Mouse (Mus musculus): ENCODE measurements around the gene Trip12. TPM values are rescaled to one million over a fixed set of nuclear protein-coding genes. Genes with fewer than 3 reads are reported as not detected.
A peak's percentile ranks its signal among the peaks of the same experiment; 100 is the strongest.

The Trip12 gene
- total RNA-seq, 4 experiments from 2014 or later, result 177 to 244 (median 207) TPM

- no peak for DNase-seq (ENCODE audit: low spot score in 2 of 2)
Measured at GRCm38 (mm10) chr1:84795335-84795734, 45.0 kb downstream of the Trip12 start.

- DNase-seq (ENCODE audit: low spot score in 2 of 2), result no peak
Measured at GRCm38 (mm10) chr1:84791393-84791792, 48.9 kb downstream of the Trip12 start.

DNA sequence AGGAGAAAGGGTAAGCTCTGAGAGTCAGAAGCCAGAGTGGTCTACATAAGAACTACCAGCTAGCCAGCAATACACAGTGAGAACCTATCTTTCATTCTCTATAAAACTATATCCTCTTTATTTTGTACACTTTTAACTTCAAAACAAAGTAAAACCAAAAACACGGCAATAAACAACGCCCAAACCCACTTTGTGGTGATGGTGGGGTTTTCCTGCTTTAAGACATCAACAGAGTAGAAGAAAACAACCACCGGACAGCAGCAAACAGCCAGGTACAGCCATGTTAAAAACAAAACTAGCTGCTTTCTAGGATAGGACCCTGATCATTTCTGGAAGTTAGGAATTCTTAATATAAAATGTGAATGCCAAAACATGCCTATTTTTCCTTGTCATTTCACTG is 59.7 kb downstream of the Trip12 start:
- no peak for DNase-seq (ENCODE audit: low spot score in 2 of 2)

DNA sequence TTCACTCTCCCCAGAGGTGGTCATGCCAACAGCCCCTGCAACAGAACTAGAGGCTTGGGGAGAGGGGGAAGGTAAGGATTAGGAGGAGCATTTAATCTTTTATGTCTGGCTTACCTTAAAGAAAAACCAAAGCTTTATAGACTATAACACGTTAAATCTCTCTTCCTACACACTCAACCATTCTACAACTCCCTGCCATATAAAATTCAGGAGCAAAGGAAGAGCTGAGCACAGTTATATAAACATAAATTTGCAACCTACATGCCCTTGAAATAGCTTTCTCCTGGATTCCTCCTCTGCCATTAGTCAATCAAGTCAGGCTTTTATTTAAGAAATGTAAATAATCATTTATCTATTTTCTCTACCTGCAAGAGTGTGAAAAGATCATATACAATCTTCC is 62.9 kb downstream of the Trip12 start:
- DNase-seq (ENCODE audit: low spot score in 2 of 2), result no peak

GRCm38 (mm10) chr1:84758843-84759242 is 81.5 kb downstream of the Trip12 start:
- no peak for DNase-seq (ENCODE audit: low spot score in 2 of 2)

DNA sequence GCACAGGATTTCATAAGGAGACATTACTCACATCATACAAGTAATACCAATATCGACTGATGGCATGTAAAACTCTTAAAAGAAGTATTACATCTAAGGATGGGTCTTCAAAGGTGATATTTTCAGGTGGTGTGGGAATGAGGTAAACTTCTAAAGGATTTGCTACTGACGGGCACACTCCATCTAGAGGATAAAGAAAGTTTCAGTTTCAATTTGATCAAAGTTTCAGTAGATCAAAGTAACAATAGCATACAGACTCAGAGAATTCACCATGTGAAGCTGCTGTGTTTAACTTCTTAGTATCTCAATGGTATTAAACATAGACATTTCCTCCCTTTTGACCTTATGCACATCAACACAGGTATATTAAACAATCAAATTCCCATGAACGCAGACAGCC is 98.2 kb downstream of the Trip12 start:
- no peak for DNase-seq (ENCODE audit: low spot score in 2 of 2)

GRCm38 (mm10) chr1:84740080-84740479 is 100.2 kb downstream of the Trip12 start:
- no peak for DNase-seq (ENCODE audit: low spot score in 2 of 2)

- DNase-seq (ENCODE audit: low spot score in 2 of 2), result no peak
Measured at GRCm38 (mm10) chr1:84737097-84737496, 103.2 kb downstream of the Trip12 start.

DNA sequence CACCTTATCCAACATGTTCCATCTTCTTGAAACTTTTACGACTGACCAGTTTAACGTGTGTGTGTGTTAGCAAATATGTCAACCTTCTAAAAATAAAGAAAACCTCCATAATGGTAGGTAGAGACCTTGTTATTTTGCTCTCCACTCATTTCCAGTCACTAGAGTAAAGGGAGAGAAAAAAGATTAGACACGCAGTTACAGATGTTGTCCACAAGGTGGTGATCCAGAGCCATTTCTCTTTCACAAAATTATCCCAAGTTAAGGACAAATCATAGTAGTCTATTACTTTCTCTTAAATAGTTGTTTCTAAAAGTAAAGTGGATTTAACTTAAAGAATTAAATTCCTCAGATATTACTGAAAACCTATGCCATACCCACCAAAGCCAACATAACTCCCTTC is 106.5 kb downstream of the Trip12 start:
- DNase-seq (ENCODE audit: low spot score in 2 of 2), result no peak

GRCm38 (mm10) chr1:84731763-84732162 is 108.6 kb downstream of the Trip12 start:
- no peak for DNase-seq (ENCODE audit: low spot score in 2 of 2)

GRCm38 (mm10) chr1:84722841-84723240 is 117.5 kb downstream of the Trip12 start:
- DNase-seq (ENCODE audit: low spot score in 2 of 2), result no peak

DNA sequence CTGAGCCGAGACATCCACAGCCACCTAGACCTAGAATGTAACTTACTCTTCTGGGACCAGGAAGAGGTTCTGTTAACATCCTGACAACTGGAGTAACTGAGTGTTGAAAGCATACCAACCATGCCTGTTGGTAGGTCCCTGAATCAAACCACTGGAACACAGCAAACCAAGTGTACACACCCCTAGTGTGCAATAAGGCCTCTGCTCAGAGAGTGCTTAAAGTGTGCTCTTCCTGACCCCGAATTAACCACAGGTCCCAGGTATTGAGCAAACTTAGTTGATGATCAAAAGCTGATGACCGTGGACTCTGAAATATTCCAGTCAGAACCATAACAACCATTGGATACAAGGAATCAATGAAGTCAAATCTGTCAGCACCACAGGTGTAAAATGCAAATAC is 117.9 kb downstream of the Trip12 start:
- no peak for DNase-seq (ENCODE audit: low spot score in 2 of 2)

- no peak for DNase-seq (ENCODE audit: low spot score in 2 of 2)
Measured at GRCm38 (mm10) chr1:84721942-84722341, 118.4 kb downstream of the Trip12 start.

GRCm38 (mm10) chr1:84709810-84710785 is 130.2 kb downstream of the Trip12 start:
- peak; percentile 63 to 78 for DNase-seq (ENCODE audit: low spot score in 2 of 2)

DNA sequence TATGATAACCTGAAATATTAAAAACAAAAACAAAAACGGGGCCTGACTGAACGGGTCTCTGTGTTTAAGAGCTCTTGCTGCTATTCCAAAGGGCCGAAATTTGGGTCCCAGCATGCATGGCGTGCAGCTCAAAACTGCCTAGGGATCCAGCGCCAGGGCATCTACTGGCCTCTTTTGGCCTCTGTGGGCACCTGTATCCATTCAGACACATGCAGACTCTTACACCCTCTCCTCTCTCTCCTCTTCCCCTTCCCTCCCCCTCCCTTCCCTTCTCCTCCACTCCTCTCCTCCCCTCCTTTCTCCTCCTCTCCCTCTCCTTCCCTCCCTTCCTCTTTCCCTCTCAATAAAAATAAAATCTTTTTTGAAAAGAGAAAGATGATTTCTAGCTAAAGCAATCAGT is 130.9 kb downstream of the Trip12 start:
- DNase-seq (ENCODE audit: low spot score in 2 of 2), result no peak

DNA sequence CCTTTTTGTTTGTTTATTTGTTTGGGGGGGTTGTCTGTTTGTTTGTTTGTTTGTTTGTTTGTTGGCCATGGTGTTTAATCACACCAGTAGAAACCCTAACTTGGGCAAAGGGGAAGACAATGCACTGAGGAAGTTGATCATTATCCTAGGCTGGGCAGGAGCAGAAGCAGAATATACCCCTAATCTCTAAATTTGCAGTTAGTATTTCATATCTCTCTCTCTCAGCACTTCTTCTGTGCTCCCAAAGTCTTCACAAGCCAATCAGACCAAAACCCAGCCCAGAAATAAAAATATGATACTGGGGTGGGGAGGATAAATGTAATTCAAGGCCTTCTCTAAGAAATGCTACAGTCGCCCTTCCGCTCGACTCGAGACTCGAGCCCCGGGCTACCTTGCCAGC is 140.1 kb downstream of the Trip12 start:
- no peak for DNase-seq (ENCODE audit: low spot score in 2 of 2)

- DNase-seq (ENCODE audit: low spot score in 2 of 2), result peak; percentile 50 to 55
Measured at GRCm38 (mm10) chr1:84697136-84697535, 143.2 kb downstream of the Trip12 start.

GRCm38 (mm10) chr1:84695517-84696411 is 144.6 kb downstream of the Trip12 start, which contains the start of gene Dner:
Dner (minus strand) TSS chr1:84696221.
- DNase-seq (ENCODE audit: low spot score in 2 of 2), result peak; percentile 64 to 76

DNA sequence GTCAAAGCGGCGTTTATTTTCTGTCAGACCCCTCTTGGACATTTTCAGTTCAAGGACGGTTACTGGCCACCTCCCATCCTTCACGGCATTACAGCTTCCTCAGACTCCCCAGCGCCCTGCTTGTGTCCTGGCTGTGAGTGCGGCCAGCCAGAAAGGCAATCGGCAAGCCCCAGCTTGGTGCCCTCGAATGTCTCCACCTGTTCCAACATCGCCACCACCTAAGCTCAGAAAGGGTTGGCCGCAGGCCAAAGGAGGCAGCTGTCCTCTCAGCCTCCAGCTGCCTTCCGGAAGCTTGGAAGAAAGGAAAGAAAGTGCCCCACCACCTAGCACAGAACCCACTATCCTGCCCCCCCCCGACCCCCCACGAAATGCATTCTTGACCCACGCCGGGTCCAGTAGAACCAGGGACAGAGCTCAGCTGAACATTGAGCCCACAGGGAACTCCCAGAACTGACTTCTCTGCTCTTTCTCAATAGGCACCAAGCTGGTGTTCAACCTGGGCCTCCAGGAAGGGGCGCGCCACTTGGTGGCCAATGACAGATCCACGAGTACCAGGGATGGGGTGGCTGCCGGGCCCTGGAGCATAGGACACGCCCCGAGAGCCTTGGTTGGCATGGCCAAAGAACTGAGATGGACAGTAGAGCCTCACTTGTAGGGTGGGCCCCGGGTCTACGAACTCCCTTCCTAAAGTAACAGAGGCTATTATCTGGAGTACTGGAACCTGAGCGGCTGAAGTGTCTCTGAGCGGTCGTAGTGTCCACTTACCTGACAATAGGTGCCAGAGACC is 145.4 kb downstream of the Trip12 start:
- peak; percentile 26 to 56 for DNase-seq (ENCODE audit: low spot score in 2 of 2)

- no peak for DNase-seq (ENCODE audit: low spot score in 2 of 2)
Measured at GRCm38 (mm10) chr1:84677910-84678309, 162.4 kb downstream of the Trip12 start.

Measured in left cerebral cortex, adult 8-10 months (tissue).